Mouse (Mus musculus): ENCODE results near the gene Cs. TPM values are rescaled to one million over a fixed set of nuclear protein-coding genes. Genes with fewer than 3 reads are reported as not detected.

The Cs gene
- polyA plus RNA-seq, 1 experiment from 2014 or later: 171 TPM

GRCm38 (mm10) chr10:128390366-128390765 lies 52.8 kb downstream of the Cs start:
- Histone ChIP-seq H3K4me3 (ENCODE audit: low read length) (no peak overlapping the region), H3K36me3 (ENCODE audit: control insufficient read depth, insufficient read depth, low read length) (peaks cover 62% of the 10 kb centered on the region)
- WGBS: 84% methylated on average over 12 of the region's 12 CpGs

DNA sequence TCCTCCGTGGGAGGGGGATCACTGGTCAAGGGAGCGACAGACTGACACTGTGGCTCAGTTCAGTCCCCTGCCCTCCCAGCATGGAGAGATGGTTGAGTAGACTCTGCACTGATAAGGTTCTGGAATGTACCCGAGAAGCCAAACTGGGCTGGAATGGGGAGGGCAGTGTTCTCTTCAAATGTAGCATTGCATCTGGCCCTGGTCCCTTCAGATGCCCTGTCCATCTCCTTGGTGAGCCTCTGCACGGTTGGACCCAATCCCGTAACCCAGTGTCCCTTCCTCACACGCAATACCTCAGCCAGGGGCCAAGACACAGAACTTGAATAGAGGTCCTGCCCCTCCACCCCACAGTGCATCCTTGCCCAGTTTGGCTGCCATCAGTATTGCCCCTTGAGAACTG lies 54.3 kb downstream of the Cs start:
- no peak overlapping the region for H3K4me2 ChIP-seq (ENCODE audit: low read depth, low read length)
- H3K4me3 ChIP-seq (ENCODE audit: low read length): no peak overlapping the region
- H3K9ac ChIP-seq (ENCODE audit: low read length): no peak overlapping the region
- H3K36me3 ChIP-seq (ENCODE audit: control insufficient read depth, insufficient read depth, low read length): peaks cover 51% of the 10 kb centered on the region
- 65% methylated on average over 6 of the region's 6 CpGs for WGBS
- no peaks in the 10 kb centered on the region for H3K27me3 ChIP-seq (ENCODE audit: control insufficient read depth, insufficient read depth, low read depth, low read length)
- no peak overlapping the region for H3K27ac ChIP-seq (ENCODE audit: low read length)
- ATAC-seq (ENCODE audit: low read depth): no peak
- H3K9me3 ChIP-seq (ENCODE audit: control insufficient read depth, low read length): no peaks in the 10 kb centered on the region
- no peaks in the 10 kb centered on the region for H3K4me1 ChIP-seq (replicated peaks; ENCODE audit: control insufficient read depth, insufficient read depth, low read length)

More at GRCm38 (mm10) chr10:128390366-128390765, 52.8 kb downstream of the Cs start:
- Histone ChIP-seq H3K27ac (ENCODE audit: low read length) (no peak overlapping the region), H3K4me1 (replicated peaks; ENCODE audit: control insufficient read depth, insufficient read depth, low read length) (no peaks in the 10 kb centered on the region), H3K9me3 (ENCODE audit: control insufficient read depth, low read length) (no peaks in the 10 kb centered on the region), H3K4me2 (ENCODE audit: low read depth, low read length) (no peak overlapping the region), H3K27me3 (ENCODE audit: control insufficient read depth, insufficient read depth, low read depth, low read length) (no peaks in the 10 kb centered on the region), H3K9ac (ENCODE audit: low read length) (no peak overlapping the region)
- ATAC-seq (ENCODE audit: low read depth): no peak

- Histone ChIP-seq H3K27me3 (ENCODE audit: control insufficient read depth, insufficient read depth, low read depth, low read length) (no peaks in the 10 kb centered on the region), H3K4me3 (ENCODE audit: low read length) (no peak overlapping the region), H3K36me3 (ENCODE audit: control insufficient read depth, insufficient read depth, low read length) (peaks cover 11% of the 10 kb centered on the region), H3K9me3 (ENCODE audit: control insufficient read depth, low read length) (no peaks in the 10 kb centered on the region), H3K4me1 (replicated peaks; ENCODE audit: control insufficient read depth, insufficient read depth, low read length) (no peaks in the 10 kb centered on the region), H3K9ac (ENCODE audit: low read length) (no peak overlapping the region), H3K4me2 (ENCODE audit: low read depth, low read length) (no peak overlapping the region), H3K27ac (ENCODE audit: low read length) (no peak overlapping the region)
- WGBS: 53% methylated on average over 11 of the region's 11 CpGs
- no peak for ATAC-seq (ENCODE audit: low read depth)
Observed at GRCm38 (mm10) chr10:128396017-128396673, 58.6 kb downstream of the Cs start.

GRCm38 (mm10) chr10:128396716-128397264 lies 59.3 kb downstream of the Cs start:
- WGBS: 58% methylated on average over 10 of the region's 10 CpGs
- Histone ChIP-seq H3K4me1 (replicated peaks; ENCODE audit: control insufficient read depth, insufficient read depth, low read length) (no peaks in the 10 kb centered on the region), H3K4me2 (ENCODE audit: low read depth, low read length) (no peak overlapping the region), H3K9ac (ENCODE audit: low read length) (no peak overlapping the region), H3K9me3 (ENCODE audit: control insufficient read depth, low read length) (no peaks in the 10 kb centered on the region), H3K4me3 (ENCODE audit: low read length) (no peak overlapping the region), H3K27me3 (ENCODE audit: control insufficient read depth, insufficient read depth, low read depth, low read length) (no peaks in the 10 kb centered on the region), H3K27ac (ENCODE audit: low read length) (no peak overlapping the region), H3K36me3 (ENCODE audit: control insufficient read depth, insufficient read depth, low read length) (peaks cover 6% of the 10 kb centered on the region; the same call in 1 of the 2 replicates)
- ATAC-seq (ENCODE audit: low read depth): no peak

DNA sequence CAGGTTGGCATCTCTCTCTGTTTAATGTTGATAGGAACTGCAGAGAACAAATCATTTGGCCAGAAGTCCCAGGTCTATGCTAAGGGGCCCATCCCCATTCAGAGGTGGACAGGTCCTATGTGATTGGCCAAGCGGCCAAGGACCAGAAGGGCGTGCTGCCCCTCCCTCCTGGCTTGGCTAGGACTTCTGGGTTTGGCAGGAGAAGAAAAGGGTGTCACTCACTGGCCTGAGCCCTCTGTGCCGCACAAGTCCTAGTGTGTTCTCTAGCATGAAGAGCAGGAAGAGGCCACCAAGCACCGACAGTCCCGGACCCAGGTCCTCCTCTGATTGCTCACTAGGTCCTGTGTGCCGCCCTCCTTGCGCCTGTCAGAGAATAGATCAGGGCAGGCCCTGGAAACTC lies 59.9 kb downstream of the Cs start:
- Histone ChIP-seq H3K9me3 (ENCODE audit: control insufficient read depth, low read length) (no peaks in the 10 kb centered on the region), H3K4me3 (ENCODE audit: low read length) (no peak overlapping the region), H3K4me1 (replicated peaks; ENCODE audit: control insufficient read depth, insufficient read depth, low read length) (no peaks in the 10 kb centered on the region), H3K36me3 (ENCODE audit: control insufficient read depth, insufficient read depth, low read length) (peaks cover 2% of the 10 kb centered on the region; the same call in 1 of the 2 replicates), H3K4me2 (ENCODE audit: low read depth, low read length) (no peak overlapping the region), H3K9ac (ENCODE audit: low read length) (no peak overlapping the region), H3K27ac (ENCODE audit: low read length) (no peak overlapping the region), H3K27me3 (ENCODE audit: control insufficient read depth, insufficient read depth, low read depth, low read length) (no peaks in the 10 kb centered on the region)
- WGBS: 61% methylated on average over 7 of the region's 7 CpGs
- ATAC-seq (ENCODE audit: low read depth): no peak

DNA sequence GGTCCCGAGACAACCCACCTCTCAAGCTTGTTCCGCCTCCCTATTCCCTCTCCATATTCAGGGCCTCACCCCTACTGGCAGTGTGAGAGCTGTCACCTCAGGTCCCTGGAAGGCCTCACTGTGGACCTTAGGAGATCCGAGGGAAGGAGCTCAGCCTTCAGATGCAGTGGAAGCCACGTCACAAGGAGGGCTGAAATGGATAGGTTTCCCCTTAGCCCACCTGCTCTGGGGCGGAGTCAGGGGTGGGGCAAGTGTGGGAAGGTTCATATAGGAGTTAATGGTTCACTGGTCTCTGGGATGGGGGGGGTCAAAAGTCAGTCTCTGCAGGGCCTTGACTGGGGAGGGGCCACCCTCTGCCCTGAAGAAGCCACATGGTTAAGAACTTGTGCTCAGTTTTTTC lies 62.8 kb downstream of the Cs start:
- H3K4me2 ChIP-seq (ENCODE audit: low read depth, low read length): no peak overlapping the region
- H3K27ac ChIP-seq (ENCODE audit: low read length): no peak overlapping the region
- H3K9ac ChIP-seq (ENCODE audit: low read length): no peak overlapping the region
- H3K27me3 ChIP-seq (ENCODE audit: control insufficient read depth, insufficient read depth, low read depth, low read length): no peaks in the 10 kb centered on the region
- no peak overlapping the region for H3K4me3 ChIP-seq (ENCODE audit: low read length)
- 25% methylated on average over 5 of the region's 5 CpGs for WGBS
- no peaks in the 10 kb centered on the region for H3K9me3 ChIP-seq (ENCODE audit: control insufficient read depth, low read length)
- peak; percentile 22; the same call in 1 of the 2 replicates for ATAC-seq (ENCODE audit: low read depth)
- H3K4me1 ChIP-seq (replicated peaks; ENCODE audit: control insufficient read depth, insufficient read depth, low read length): no peaks in the 10 kb centered on the region
- H3K36me3 ChIP-seq (ENCODE audit: control insufficient read depth, insufficient read depth, low read length): peaks cover 2% of the 10 kb centered on the region; the same call in 1 of the 2 replicates

GRCm38 (mm10) chr10:128401056-128401455 lies 63.5 kb downstream of the Cs start, which contains the start of gene Slc39a5:
Gene Slc39a5, minus strand, starts transcription at chr10:128401229.
- H3K9me3 ChIP-seq (ENCODE audit: control insufficient read depth, low read length): no peaks in the 10 kb centered on the region
- H3K36me3 ChIP-seq (ENCODE audit: control insufficient read depth, insufficient read depth, low read length): peaks cover under 1% of the 10 kb centered on the region; the same call in 1 of the 2 replicates
- no peaks in the 10 kb centered on the region for H3K27me3 ChIP-seq (ENCODE audit: control insufficient read depth, insufficient read depth, low read depth, low read length)
- H3K9ac ChIP-seq (ENCODE audit: low read length): no peak within 1 kb of the TSS
- 33% methylated on average over 2 of the region's 2 CpGs for WGBS
- H3K27ac ChIP-seq (ENCODE audit: low read length): no peak within 1 kb of the TSS
- H3K4me1 ChIP-seq (replicated peaks; ENCODE audit: control insufficient read depth, insufficient read depth, low read length): no peaks in the 10 kb centered on the region
- H3K4me3 ChIP-seq (ENCODE audit: low read length): no peak within 1 kb of the TSS
- ATAC-seq (ENCODE audit: low read depth): no peak
- H3K4me2 ChIP-seq (ENCODE audit: low read depth, low read length): no peak within 1 kb of the TSS

DNA sequence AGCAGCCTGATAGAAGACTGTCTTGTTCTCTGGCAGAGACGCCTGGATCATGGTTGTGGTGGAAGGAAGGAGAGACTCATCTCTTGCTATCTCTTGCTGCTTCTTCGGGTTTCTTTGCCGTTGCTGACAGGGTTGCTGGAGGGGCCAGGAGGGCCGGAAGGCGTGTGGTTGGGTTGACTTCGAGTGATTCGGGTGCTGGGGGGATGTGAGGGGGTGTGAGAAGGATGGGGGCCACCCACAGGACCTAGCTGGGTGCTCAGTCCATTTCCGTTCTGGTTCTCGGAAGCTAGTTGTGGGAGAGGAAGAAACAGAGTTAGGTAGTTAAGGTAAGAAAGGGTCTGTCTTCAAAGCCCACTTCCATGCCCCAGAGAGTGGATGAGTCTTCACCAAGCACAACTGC lies 64.1 kb downstream of the Cs start:
- no peaks in the 10 kb centered on the region for H3K9me3 ChIP-seq (ENCODE audit: control insufficient read depth, low read length)
- no peak for ATAC-seq (ENCODE audit: low read depth)
- 73% methylated on average over 9 of the region's 9 CpGs for WGBS

GRCm38 (mm10) chr10:128403931-128404330 lies 66.4 kb downstream of the Cs start:
- Histone ChIP-seq H3K9ac (ENCODE audit: low read length) (no peak overlapping the region), H3K36me3 (ENCODE audit: control insufficient read depth, insufficient read depth, low read length) (no peaks in the 10 kb centered on the region), H3K27ac (ENCODE audit: low read length) (no peak overlapping the region), H3K27me3 (ENCODE audit: control insufficient read depth, insufficient read depth, low read depth, low read length) (no peaks in the 10 kb centered on the region), H3K9me3 (ENCODE audit: control insufficient read depth, low read length) (no peaks in the 10 kb centered on the region), H3K4me2 (ENCODE audit: low read depth, low read length) (no peak overlapping the region), H3K4me1 (replicated peaks; ENCODE audit: control insufficient read depth, insufficient read depth, low read length) (peaks cover 5% of the 10 kb centered on the region; the same call in 1 of the 2 replicates), H3K4me3 (ENCODE audit: low read length) (no peak overlapping the region)
- ATAC-seq (ENCODE audit: low read depth): no peak
- 75% methylated on average over 7 of the region's 7 CpGs for WGBS

More for the DNA sequence above, 64.1 kb downstream of the Cs start:
- Histone ChIP-seq H3K4me3 (ENCODE audit: low read length) (no peak overlapping the region), H3K4me1 (replicated peaks; ENCODE audit: control insufficient read depth, insufficient read depth, low read length) (no peaks in the 10 kb centered on the region), H3K27ac (ENCODE audit: low read length) (no peak overlapping the region), H3K4me2 (ENCODE audit: low read depth, low read length) (no peak overlapping the region), H3K27me3 (ENCODE audit: control insufficient read depth, insufficient read depth, low read depth, low read length) (no peaks in the 10 kb centered on the region), H3K9ac (ENCODE audit: low read length) (no peak overlapping the region), H3K36me3 (ENCODE audit: control insufficient read depth, insufficient read depth, low read length) (no peaks in the 10 kb centered on the region)

All from lung, embryonic 16.5 days (tissue).